Mouse (Mus musculus) adrenal gland, adult 18-20 months (tissue): ENCODE measurements at regions not wholly inside any gene's neighbourhood (a gene's known extent, or its start where the extent isn't known, plus 50 kb on each side); places are given as distances from the start of the nearest gene placed in this dataset.

ENCODE experiments used
- DNase-seq, 2 experiments: peaks; one replicate each; pipeline ENCODE4 v3.0.0; 2021 to 2022; ENCODE audit warnings: low spot score in 2 of 2

GRCm38 (mm10) chr11:19227716-19228115 is 208.9 kb upstream of the Meis1 start:
- no peak for DNase-seq

- DNase-seq, result no peak
These were observed 227.8 kb upstream of the Meis1 start for GRCm38 (mm10) chr11:19246390-19247114.

- no peak for DNase-seq
These were observed 234.8 kb upstream of the Meis1 start for GRCm38 (mm10) chr11:19253605-19254004.

- no peak for DNase-seq
These were observed 235.4 kb upstream of the Meis1 start for GRCm38 (mm10) chr11:19254183-19254582.

- DNase-seq, result no peak
These were observed 238.8 kb upstream of the Meis1 start for GRCm38 (mm10) chr11:19257549-19257948.

- DNase-seq, result no peak
These were observed 244.0 kb upstream of the Meis1 start for GRCm38 (mm10) chr11:19262832-19263231.

GRCm38 (mm10) chr11:19264798-19265671 is 246.2 kb upstream of the Meis1 start:
- no peak for DNase-seq

- DNase-seq, result no peak
These were observed 246.8 kb upstream of the Meis1 start for GRCm38 (mm10) chr11:19265672-19265972.

- no peak for DNase-seq
These were observed 272.2 kb upstream of the Meis1 start for GRCm38 (mm10) chr11:19290971-19291370.

- no peak for DNase-seq
These were observed 280.6 kb upstream of the Meis1 start for GRCm38 (mm10) chr11:19299411-19299810.

- no peak for DNase-seq
These were observed 287.9 kb upstream of the Meis1 start for GRCm38 (mm10) chr11:19306687-19307086.

GRCm38 (mm10) chr11:19330685-19331239 is 312.0 kb upstream of the Meis1 start:
- no peak for DNase-seq

- no peak for DNase-seq
These were observed 313.5 kb upstream of the Meis1 start for GRCm38 (mm10) chr11:19332274-19332673.

- no peak for DNase-seq
These were observed 313.9 kb upstream of the Meis1 start for GRCm38 (mm10) chr11:19332727-19333126.

GRCm38 (mm10) chr11:19333908-19334487 is 315.2 kb upstream of the Meis1 start:
- DNase-seq, result no peak

GRCm38 (mm10) chr11:19335384-19335783 is 316.6 kb upstream of the Meis1 start:
- no peak for DNase-seq

- no peak for DNase-seq
These were observed 321.0 kb upstream of the Meis1 start for GRCm38 (mm10) chr11:19339721-19340317.

GRCm38 (mm10) chr11:19340889-19341288 is 322.1 kb upstream of the Meis1 start:
- DNase-seq, result no peak

- no peak for DNase-seq
These were observed 322.6 kb upstream of the Meis1 start for GRCm38 (mm10) chr11:19341379-19341778.

GRCm38 (mm10) chr11:19342803-19343202 is 324.0 kb upstream of the Meis1 start:
- no peak for DNase-seq

- no peak for DNase-seq
These were observed 327.6 kb upstream of the Meis1 start for GRCm38 (mm10) chr11:19346276-19346826.
